Mouse (Mus musculus): Measurements from ENCODE around the gene Sel1l. TPM values are rescaled to one million over a fixed set of nuclear protein-coding genes. Genes with fewer than 3 reads are reported as not detected.

Sel1l gene
- polyA plus RNA-seq, 1 experiment from 2014 or later, result 131 TPM

- Histone ChIP-seq H3K4me3 (replicated peaks; ENCODE audit: low read length) (no peak overlapping the region), H3K4me1 (ENCODE audit: control insufficient read depth, insufficient read depth, low read length) (no peaks in the 10 kb centered on the region), H3K9ac (ENCODE audit: low read length) (no peak overlapping the region), H3K36me3 (ENCODE audit: control insufficient read depth, insufficient read depth, low read length) (no peaks in the 10 kb centered on the region), H3K27me3 (ENCODE audit: control insufficient read depth, insufficient read depth, low read length) (no peaks in the 10 kb centered on the region), H3K27ac (ENCODE audit: low read length) (no peak overlapping the region), H3K9me3 (replicated peaks; ENCODE audit: control insufficient read depth, low read length) (no peaks in the 10 kb centered on the region), H3K4me2 (ENCODE audit: low read depth, low read length) (no peak overlapping the region)
- 68% methylated on average over 3 of the region's 3 CpGs for WGBS
- ATAC-seq (ENCODE audit: insufficient read depth, low FRiP score), result no peak
These were observed 44.7 kb downstream of the Sel1l start for GRCm38 (mm10) chr12:91804262-91804661.

GRCm38 (mm10) chr12:91803207-91803932, 45.6 kb downstream of the Sel1l start:
- Histone ChIP-seq H3K9me3 (replicated peaks; ENCODE audit: control insufficient read depth, low read length) (no peaks in the 10 kb centered on the region), H3K4me2 (ENCODE audit: low read depth, low read length) (no peak overlapping the region), H3K27me3 (ENCODE audit: control insufficient read depth, insufficient read depth, low read length) (no peaks in the 10 kb centered on the region), H3K27ac (ENCODE audit: low read length) (no peak overlapping the region), H3K4me1 (ENCODE audit: control insufficient read depth, insufficient read depth, low read length) (no peaks in the 10 kb centered on the region), H3K4me3 (replicated peaks; ENCODE audit: low read length) (no peak overlapping the region), H3K36me3 (ENCODE audit: control insufficient read depth, insufficient read depth, low read length) (no peaks in the 10 kb centered on the region), H3K9ac (ENCODE audit: low read length) (no peak overlapping the region)
- no peak for ATAC-seq (ENCODE audit: insufficient read depth, low FRiP score)
- 78% methylated on average over 13 of the region's 13 CpGs for WGBS

GRCm38 (mm10) chr12:91802586-91803206, 46.3 kb downstream of the Sel1l start:
- Histone ChIP-seq H3K9ac (ENCODE audit: low read length) (no peak overlapping the region), H3K4me3 (replicated peaks; ENCODE audit: low read length) (no peak overlapping the region), H3K4me1 (ENCODE audit: control insufficient read depth, insufficient read depth, low read length) (no peaks in the 10 kb centered on the region), H3K27ac (ENCODE audit: low read length) (no peak overlapping the region), H3K27me3 (ENCODE audit: control insufficient read depth, insufficient read depth, low read length) (no peaks in the 10 kb centered on the region), H3K9me3 (replicated peaks; ENCODE audit: control insufficient read depth, low read length) (no peaks in the 10 kb centered on the region), H3K36me3 (ENCODE audit: control insufficient read depth, insufficient read depth, low read length) (no peaks in the 10 kb centered on the region), H3K4me2 (ENCODE audit: low read depth, low read length) (no peak overlapping the region)
- ATAC-seq (ENCODE audit: insufficient read depth, low FRiP score), result no peak
- whole genome bisulfite sequencing, result 87% methylated on average over 12 of the region's 12 CpGs

GRCm38 (mm10) chr12:91800861-91801385, 48.0 kb downstream of the Sel1l start:
- 74% methylated on average over 6 of the region's 6 CpGs for WGBS
- Histone ChIP-seq H3K36me3 (ENCODE audit: control insufficient read depth, insufficient read depth, low read length) (no peaks in the 10 kb centered on the region), H3K27ac (ENCODE audit: low read length) (no peak overlapping the region), H3K27me3 (ENCODE audit: control insufficient read depth, insufficient read depth, low read length) (no peaks in the 10 kb centered on the region), H3K4me1 (ENCODE audit: control insufficient read depth, insufficient read depth, low read length) (no peaks in the 10 kb centered on the region), H3K4me2 (ENCODE audit: low read depth, low read length) (no peak overlapping the region), H3K4me3 (replicated peaks; ENCODE audit: low read length) (no peak overlapping the region), H3K9me3 (replicated peaks; ENCODE audit: control insufficient read depth, low read length) (no peaks in the 10 kb centered on the region), H3K9ac (ENCODE audit: low read length) (no peak overlapping the region)
- no peak for ATAC-seq (ENCODE audit: insufficient read depth, low FRiP score)

GRCm38 (mm10) chr12:91799821-91800335, 49.1 kb downstream of the Sel1l start:
- Histone ChIP-seq H3K4me2 (ENCODE audit: low read depth, low read length) (no peak overlapping the region), H3K27me3 (ENCODE audit: control insufficient read depth, insufficient read depth, low read length) (no peaks in the 10 kb centered on the region), H3K9me3 (replicated peaks; ENCODE audit: control insufficient read depth, low read length) (no peaks in the 10 kb centered on the region), H3K27ac (ENCODE audit: low read length) (no peak overlapping the region), H3K4me3 (replicated peaks; ENCODE audit: low read length) (no peak overlapping the region), H3K9ac (ENCODE audit: low read length) (no peak overlapping the region), H3K4me1 (ENCODE audit: control insufficient read depth, insufficient read depth, low read length) (no peaks in the 10 kb centered on the region), H3K36me3 (ENCODE audit: control insufficient read depth, insufficient read depth, low read length) (no peaks in the 10 kb centered on the region)
- ATAC-seq (ENCODE audit: insufficient read depth, low FRiP score), result no peak
- WGBS, result 73% methylated on average over 12 of the region's 12 CpGs

- ATAC-seq (ENCODE audit: insufficient read depth, low FRiP score), result no peak
- Histone ChIP-seq H3K4me1 (ENCODE audit: control insufficient read depth, insufficient read depth, low read length) (no peaks in the 10 kb centered on the region), H3K4me2 (ENCODE audit: low read depth, low read length) (no peak overlapping the region), H3K27ac (ENCODE audit: low read length) (no peak overlapping the region), H3K36me3 (ENCODE audit: control insufficient read depth, insufficient read depth, low read length) (no peaks in the 10 kb centered on the region), H3K9ac (ENCODE audit: low read length) (no peak overlapping the region), H3K27me3 (ENCODE audit: control insufficient read depth, insufficient read depth, low read length) (no peaks in the 10 kb centered on the region), H3K9me3 (replicated peaks; ENCODE audit: control insufficient read depth, low read length) (no peaks in the 10 kb centered on the region), H3K4me3 (replicated peaks; ENCODE audit: low read length) (no peak overlapping the region)
- WGBS, result 15% methylated on average over 6 of the region's 6 CpGs
These were observed 49.6 kb downstream of the Sel1l start for GRCm38 (mm10) chr12:91799379-91799773.

- H3K36me3 ChIP-seq (ENCODE audit: control insufficient read depth, insufficient read depth, low read length), result no peaks in the 10 kb centered on the region
- H3K4me2 ChIP-seq (ENCODE audit: low read depth, low read length), result no peak overlapping the region
- H3K27me3 ChIP-seq (ENCODE audit: control insufficient read depth, insufficient read depth, low read length), result no peaks in the 10 kb centered on the region
- no peak for ATAC-seq (ENCODE audit: insufficient read depth, low FRiP score)
- 75% methylated on average over 6 of the region's 6 CpGs for WGBS
- H3K9me3 ChIP-seq (replicated peaks; ENCODE audit: control insufficient read depth, low read length), result no peaks in the 10 kb centered on the region
- H3K9ac ChIP-seq (ENCODE audit: low read length), result no peak overlapping the region
- no peak overlapping the region for H3K27ac ChIP-seq (ENCODE audit: low read length)
- H3K4me3 ChIP-seq (replicated peaks; ENCODE audit: low read length), result no peak overlapping the region
- H3K4me1 ChIP-seq (ENCODE audit: control insufficient read depth, insufficient read depth, low read length), result no peaks in the 10 kb centered on the region
These were observed 50.1 kb downstream of the Sel1l start for GRCm38 (mm10) chr12:91798720-91799378.

GRCm38 (mm10) chr12:91796774-91797173, 52.2 kb downstream of the Sel1l start:
- Histone ChIP-seq H3K4me2 (ENCODE audit: low read depth, low read length) (no peak overlapping the region), H3K9me3 (replicated peaks; ENCODE audit: control insufficient read depth, low read length) (no peaks in the 10 kb centered on the region), H3K27ac (ENCODE audit: low read length) (no peak overlapping the region), H3K9ac (ENCODE audit: low read length) (no peak overlapping the region), H3K4me3 (replicated peaks; ENCODE audit: low read length) (no peak overlapping the region), H3K36me3 (ENCODE audit: control insufficient read depth, insufficient read depth, low read length) (no peaks in the 10 kb centered on the region), H3K4me1 (ENCODE audit: control insufficient read depth, insufficient read depth, low read length) (no peaks in the 10 kb centered on the region), H3K27me3 (ENCODE audit: control insufficient read depth, insufficient read depth, low read length) (no peaks in the 10 kb centered on the region)
- ATAC-seq (ENCODE audit: insufficient read depth, low FRiP score), result no peak
- WGBS, result 56% methylated on average over 4 of the region's 4 CpGs

GRCm38 (mm10) chr12:91793266-91793665, 55.7 kb downstream of the Sel1l start:
- no peak for ATAC-seq (ENCODE audit: insufficient read depth, low FRiP score)
- Histone ChIP-seq H3K9me3 (replicated peaks; ENCODE audit: control insufficient read depth, low read length) (no peaks in the 10 kb centered on the region), H3K36me3 (ENCODE audit: control insufficient read depth, insufficient read depth, low read length) (no peaks in the 10 kb centered on the region), H3K4me2 (ENCODE audit: low read depth, low read length) (no peak overlapping the region), H3K4me3 (replicated peaks; ENCODE audit: low read length) (no peak overlapping the region), H3K27me3 (ENCODE audit: control insufficient read depth, insufficient read depth, low read length) (no peaks in the 10 kb centered on the region), H3K4me1 (ENCODE audit: control insufficient read depth, insufficient read depth, low read length) (no peaks in the 10 kb centered on the region), H3K9ac (ENCODE audit: low read length) (no peak overlapping the region), H3K27ac (ENCODE audit: low read length) (no peak overlapping the region)
- 75% methylated on average over 8 of the region's 8 CpGs for WGBS

Data from stomach, embryonic 16.5 days (tissue).